Mouse (Mus musculus): ENCODE measurements at regions not wholly inside any gene's neighbourhood (a gene's known extent, or its start where the extent isn't known, plus 50 kb on each side); places are given as distances from the start of the nearest gene placed in this dataset.

DNA sequence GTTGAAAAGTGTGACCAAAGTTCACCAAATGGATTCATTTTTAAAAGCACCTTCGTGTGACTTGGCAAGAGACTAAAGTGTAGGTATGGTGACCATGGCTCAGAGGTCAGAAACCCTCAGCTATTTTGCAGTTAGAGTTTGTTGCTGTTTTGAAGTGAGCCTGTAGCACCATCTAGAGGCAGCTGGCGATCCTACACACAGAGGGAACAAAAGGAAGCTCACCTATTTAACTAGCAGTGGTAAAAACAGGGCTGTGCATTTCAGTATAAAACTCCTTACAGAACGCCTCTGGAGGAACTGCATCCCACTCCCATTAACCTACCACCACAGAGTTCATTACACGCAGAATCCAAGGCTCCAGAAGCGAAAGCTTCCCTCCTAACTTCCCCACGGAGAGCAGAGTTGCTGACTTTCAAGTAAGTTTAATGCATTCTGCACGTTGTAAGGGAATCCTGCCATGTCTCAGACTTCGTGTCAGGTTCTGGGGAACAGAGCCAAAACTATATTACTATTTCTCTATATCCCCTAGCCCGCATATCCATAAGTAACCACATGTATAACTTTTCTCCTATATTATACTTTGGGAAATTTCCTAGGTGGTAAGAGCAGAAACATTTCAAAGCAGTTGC lies 1356.6 kb upstream of the Cdh8 start:
- no peak for TF ChIP-seq USF2 (IDR thresholded peaks at IDR 0.05; ENCODE audit: borderline replicate concordance in 1 of 2, insufficient read depth in 1 of 2, low read depth in 1 of 2, low read length in 2 of 2)
- TF ChIP-seq TAL1 (IDR thresholded peaks at IDR 0.05; ENCODE audit: low read length) = no peak
- TF ChIP-seq POLR2A (IDR thresholded peaks at IDR 0.05; ENCODE audit: control insufficient read depth in 1 of 2, insufficient read depth in 1 of 2, low read depth in 1 of 2, low read length in 2 of 2, poor library complexity in 1 of 2) = no peak
- peak; percentile 71 to 79 (median 77) for TF ChIP-seq CTCF (IDR thresholded peaks at IDR 0.05 in 2 of 3, conservative IDR thresholded peaks at IDR 0.05 in 1 of 3; ENCODE audit: control insufficient read depth in 1 of 3, insufficient read depth in 1 of 3, low read depth in 2 of 3, low read length in 3 of 3, poor library complexity in 1 of 3, severe bottlenecking in 1 of 3)

Data from MEL (cell line).